Mouse (Mus musculus): ENCODE data around the gene Rcn1. TPM values are rescaled to one million over a fixed set of nuclear protein-coding genes. Genes with fewer than 3 reads are reported as not detected.

Rcn1 gene
- total RNA-seq, 4 experiments from 2014 or later: 30.1 to 33.9 (median 30.5) TPM

- no peak for DNase-seq (ENCODE audit: low spot score in 2 of 2)
Observed at GRCm38 (mm10) chr2:105396066-105396465, 3.1 kb downstream of the Rcn1 start.

- DNase-seq (ENCODE audit: low spot score in 2 of 2): no peak
Observed at GRCm38 (mm10) chr2:105394375-105394774, 4.7 kb downstream of the Rcn1 start.

- DNase-seq (ENCODE audit: low spot score in 2 of 2): no peak
Observed at GRCm38 (mm10) chr2:105392514-105392913, 6.6 kb downstream of the Rcn1 start.

- no peak for DNase-seq (ENCODE audit: low spot score in 2 of 2)
Observed at GRCm38 (mm10) chr2:105391414-105391784, 7.7 kb downstream of the Rcn1 start.

- no peak for DNase-seq (ENCODE audit: low spot score in 2 of 2)
Observed at GRCm38 (mm10) chr2:105390653-105391413, 8.3 kb downstream of the Rcn1 start.

- no peak for DNase-seq (ENCODE audit: low spot score in 2 of 2)
Observed at GRCm38 (mm10) chr2:105389007-105389890, 9.9 kb downstream of the Rcn1 start.

GRCm38 (mm10) chr2:105386418-105386817 lies 12.7 kb downstream of the Rcn1 start:
- DNase-seq (ENCODE audit: low spot score in 2 of 2): no peak

GRCm38 (mm10) chr2:105384998-105385397 lies 14.1 kb downstream of the Rcn1 start:
- no peak for DNase-seq (ENCODE audit: low spot score in 2 of 2)

- no peak for DNase-seq (ENCODE audit: low spot score in 2 of 2)
Observed at GRCm38 (mm10) chr2:105383063-105383462, 16.1 kb downstream of the Rcn1 start.

- no peak for DNase-seq (ENCODE audit: low spot score in 2 of 2)
Observed at GRCm38 (mm10) chr2:105380757-105381319, 18.3 kb downstream of the Rcn1 start.

- DNase-seq (ENCODE audit: low spot score in 2 of 2): no peak
Observed at GRCm38 (mm10) chr2:105379682-105380081, 19.4 kb downstream of the Rcn1 start.

- no peak for DNase-seq (ENCODE audit: low spot score in 2 of 2)
Observed at GRCm38 (mm10) chr2:105375705-105376104, 23.4 kb downstream of the Rcn1 start.

- no peak for DNase-seq (ENCODE audit: low spot score in 2 of 2)
Observed at GRCm38 (mm10) chr2:105375261-105375660, 23.9 kb downstream of the Rcn1 start.

- no peak for DNase-seq (ENCODE audit: low spot score in 2 of 2)
Observed at GRCm38 (mm10) chr2:105373658-105374057, 25.5 kb downstream of the Rcn1 start.

- no peak for DNase-seq (ENCODE audit: low spot score in 2 of 2)
Observed at GRCm38 (mm10) chr2:105372727-105373126, 26.4 kb downstream of the Rcn1 start.

GRCm38 (mm10) chr2:105372156-105372555 lies 27.0 kb downstream of the Rcn1 start:
- no peak for DNase-seq (ENCODE audit: low spot score in 2 of 2)

- peak; percentile 11 for DNase-seq (ENCODE audit: low spot score in 2 of 2)
Observed at GRCm38 (mm10) chr2:105370698-105371097, 28.4 kb downstream of the Rcn1 start.

- DNase-seq (ENCODE audit: low spot score in 2 of 2): peak in 1 of 2 experiments; percentile 4
Observed at GRCm38 (mm10) chr2:105370240-105370639, 28.9 kb downstream of the Rcn1 start.

GRCm38 (mm10) chr2:105367623-105368022 lies 31.5 kb downstream of the Rcn1 start:
- no peak for DNase-seq (ENCODE audit: low spot score in 2 of 2)

GRCm38 (mm10) chr2:105358040-105358439 lies 41.1 kb downstream of the Rcn1 start:
- no peak for DNase-seq (ENCODE audit: low spot score in 2 of 2)

GRCm38 (mm10) chr2:105356791-105357190 lies 42.3 kb downstream of the Rcn1 start:
- DNase-seq (ENCODE audit: low spot score in 2 of 2): no peak

GRCm38 (mm10) chr2:105348886-105349285 lies 50.2 kb downstream of the Rcn1 start:
- no peak for DNase-seq (ENCODE audit: low spot score in 2 of 2)

Measured in left cerebral cortex, adult 8-10 months (tissue).